Mouse (Mus musculus) liver, embryonic 11.5 days (tissue): ENCODE data around the gene Ggt6. TPM values are rescaled to one million over a fixed set of nuclear protein-coding genes. Genes with fewer than 3 reads are reported as not detected.

Experiments
- ATAC-seq: fragments of 200-750 bp; cut with Nextera tagmentation; replicated peaks from 2 replicates; pipeline ENCODE4 v1.8.0; 2017; ENCODE audit warnings: moderate number of reproducible peaks, mild to moderate bottlenecking, moderate TSS enrichment, moderate library complexity; ENCODE audit not compliant: low FRiP score
- DNase-seq: peaks from one replicate; pipeline ENCODE4 v3.0.0-alpha.2; 2017; ENCODE audit warnings: low spot score
- H3K27ac ChIP-seq: fragments of 300-500 bp; sonication (generic); 2 replicates; pipeline ENCODE4 v1.5.1; 2014; ENCODE audit warnings: mild to moderate bottlenecking, low read depth, low read length, control low read depth
- H3K27me3 ChIP-seq: fragments of 300-500 bp; sonication (generic); replicated peaks from 2 replicates; pipeline ENCODE4 v1.6.1; 2014; ENCODE audit warnings: low read length, mixed read lengths; ENCODE audit not compliant: control insufficient read depth, insufficient read depth
- H3K36me3 ChIP-seq: fragments of 300-500 bp; sonication (generic); 2 replicates; pipeline ENCODE4 v1.6.1; 2014; ENCODE audit warnings: mild to moderate bottlenecking, low read length, moderate library complexity, mixed read lengths; ENCODE audit not compliant: control insufficient read depth, insufficient read depth
- H3K4me1 ChIP-seq: fragments of 300-500 bp; sonication (generic); replicated peaks from 2 replicates; pipeline ENCODE4 v1.6.1; 2014; ENCODE audit warnings: low read length, mixed read lengths; ENCODE audit not compliant: control insufficient read depth, insufficient read depth
- H3K4me2 ChIP-seq: fragments of 300-500 bp; sonication (generic); 2 replicates; pipeline ENCODE4 v1.6.1; 2014; ENCODE audit warnings: mild to moderate bottlenecking, control low read depth, moderate library complexity
- H3K4me3 ChIP-seq: fragments of 300-500 bp; sonication (generic); 2 replicates; pipeline ENCODE4 v1.5.1; 2014; ENCODE audit warnings: low read depth, low read length, control low read depth
- H3K9ac ChIP-seq: fragments of 300-500 bp; sonication (generic); 2 replicates; pipeline ENCODE4 v1.6.1; 2014; ENCODE audit warnings: low read depth, low read length, control low read depth
- H3K9me3 ChIP-seq: fragments of 300-500 bp; sonication (generic); 2 replicates; pipeline ENCODE4 v1.6.1; 2016; ENCODE audit warnings: low read length, inconsistent platforms, mixed read lengths; ENCODE audit not compliant: control insufficient read depth
- WGBS: fragments of 180-500 bp; shearing (Covaris S2); extraction: QIAGEN DNeasy Blood & Tissue Kit; methylation state at CpG from one replicate; pipeline ENCODE4 v1.1.7; 2014; 5-methylcytosine and 5-hydroxymethylcytosine counted together
- polyA plus RNA-seq: library from polyadenylated mRNA; unstranded; fragments of >200 nt; fragmentation: Nextera tagmentation; extraction: Ambion mirVana; gene quantifications from 2 replicates; pipeline ENCODE4 v1.2.1, GENCODE M21; 2014

The Ggt6 gene
- polyA plus RNA-seq, 1 experiment from 2014 or later = not detected

GRCm38 (mm10) chr11:72413601-72414190 lies 21.6 kb upstream of the Ggt6 start:
- peaks cover 38% of the 10 kb centered on the region for H3K4me1 ChIP-seq
- no peaks in the 10 kb centered on the region for H3K9me3 ChIP-seq
- WGBS = 54% methylated on average over 5 of the region's 5 CpGs
- no peak overlapping the region for H3K27ac ChIP-seq
- DNase-seq (no peak), ATAC-seq (no peak)
- H3K4me2 ChIP-seq = no peak overlapping the region
- H3K36me3 ChIP-seq = no peaks in the 10 kb centered on the region
- no peak overlapping the region for H3K9ac ChIP-seq
- no peak overlapping the region for H3K4me3 ChIP-seq
- H3K27me3 ChIP-seq = peaks cover 8% of the 10 kb centered on the region; the same call in 1 of the 2 replicates

- Histone ChIP-seq H3K4me2 (peak overlapping the region; percentile 10; the same call in 1 of the 2 replicates), H3K4me3 (no peak overlapping the region), H3K27me3 (peaks cover 8% of the 10 kb centered on the region; the same call in 1 of the 2 replicates), H3K4me1 (peaks cover 38% of the 10 kb centered on the region), H3K27ac (no peak overlapping the region), H3K9me3 (no peaks in the 10 kb centered on the region), H3K36me3 (no peaks in the 10 kb centered on the region), H3K9ac (no peak overlapping the region)
- ATAC-seq = peak; percentile 67
- DNase-seq = no peak
- 18% methylated on average over 8 of the region's 8 CpGs for WGBS
Observed at GRCm38 (mm10) chr11:72415155-72415554, 20.2 kb upstream of the Ggt6 start.

GRCm38 (mm10) chr11:72416666-72417065 lies 18.7 kb upstream of the Ggt6 start:
- ATAC-seq (no peak), DNase-seq (no peak)
- 70% methylated on average over 5 of the region's 5 CpGs for WGBS
- no peaks in the 10 kb centered on the region for H3K9me3 ChIP-seq
- 0 out of 2 replicates have a peak, but pooled peaks cover 6% of the 10 kb centered on the region for H3K27me3 ChIP-seq
- H3K4me3 ChIP-seq = no peak overlapping the region
- H3K4me1 ChIP-seq = peaks cover 34% of the 10 kb centered on the region
- no peak overlapping the region for H3K9ac ChIP-seq
- H3K27ac ChIP-seq = no peak overlapping the region
- no peak overlapping the region for H3K4me2 ChIP-seq
- H3K36me3 ChIP-seq = no peaks in the 10 kb centered on the region

GRCm38 (mm10) chr11:72417376-72417775 lies 17.9 kb upstream of the Ggt6 start:
- no peak overlapping the region for H3K27ac ChIP-seq
- 30% methylated on average over 4 of the region's 4 CpGs for WGBS
- H3K27me3 ChIP-seq = 0 out of 2 replicates have a peak, but pooled peaks cover 6% of the 10 kb centered on the region
- H3K4me1 ChIP-seq = peaks cover 29% of the 10 kb centered on the region
- H3K9ac ChIP-seq = no peak overlapping the region
- H3K36me3 ChIP-seq = no peaks in the 10 kb centered on the region
- no peak overlapping the region for H3K4me3 ChIP-seq
- DNase-seq (no peak), ATAC-seq (no peak)
- H3K9me3 ChIP-seq = no peaks in the 10 kb centered on the region
- H3K4me2 ChIP-seq = no peak overlapping the region

GRCm38 (mm10) chr11:72418227-72418626 lies 17.1 kb upstream of the Ggt6 start:
- H3K27ac ChIP-seq = no peak overlapping the region
- no peak for DNase-seq
- H3K9me3 ChIP-seq = no peaks in the 10 kb centered on the region
- no peak for ATAC-seq
- 0 out of 2 replicates have a peak, but pooled peaks cover 6% of the 10 kb centered on the region for H3K27me3 ChIP-seq
- H3K4me3 ChIP-seq = no peak overlapping the region
- no peak overlapping the region for H3K9ac ChIP-seq
- 60% methylated on average over 8 of the region's 8 CpGs for WGBS
- H3K4me1 ChIP-seq = peaks cover 28% of the 10 kb centered on the region
- H3K36me3 ChIP-seq = no peaks in the 10 kb centered on the region
- no peak overlapping the region for H3K4me2 ChIP-seq

- Histone ChIP-seq H3K4me2 (no peak overlapping the region), H3K27ac (no peak overlapping the region), H3K4me3 (no peak overlapping the region), H3K27me3 (0 out of 2 replicates have a peak, but pooled peaks cover 5% of the 10 kb centered on the region), H3K4me1 (peaks cover 25% of the 10 kb centered on the region), H3K9me3 (no peaks in the 10 kb centered on the region), H3K9ac (no peak overlapping the region), H3K36me3 (no peaks in the 10 kb centered on the region)
- DNase-seq = no peak
- no peak for ATAC-seq
- 78% methylated on average over 6 of the region's 6 CpGs for WGBS
Observed at GRCm38 (mm10) chr11:72419006-72419405, 16.3 kb upstream of the Ggt6 start.

- Histone ChIP-seq H3K9me3 (no peaks in the 10 kb centered on the region), H3K9ac (no peak overlapping the region), H3K27me3 (no peaks in the 10 kb centered on the region), H3K4me2 (no peak overlapping the region), H3K4me1 (peaks cover 12% of the 10 kb centered on the region), H3K4me3 (no peak overlapping the region), H3K27ac (no peak overlapping the region), H3K36me3 (no peaks in the 10 kb centered on the region)
- DNase-seq (no peak), ATAC-seq (no peak)
- 84% methylated on average over 6 of the region's 6 CpGs for WGBS
Observed at GRCm38 (mm10) chr11:72420460-72421122, 14.7 kb upstream of the Ggt6 start.

- 68% methylated on average over 11 of the region's 11 CpGs for WGBS
- Histone ChIP-seq H3K4me1 (peaks cover 7% of the 10 kb centered on the region), H3K4me2 (no peak overlapping the region), H3K9ac (no peak overlapping the region), H3K9me3 (no peaks in the 10 kb centered on the region), H3K27me3 (no peaks in the 10 kb centered on the region; the same call in 1 of the 2 replicates), H3K4me3 (no peak overlapping the region), H3K36me3 (no peaks in the 10 kb centered on the region), H3K27ac (no peak overlapping the region)
- DNase-seq = no peak
- no peak for ATAC-seq
Observed at GRCm38 (mm10) chr11:72421518-72422278, 13.6 kb upstream of the Ggt6 start.
